Mouse (Mus musculus): ENCODE results near the gene Ttn. TPM values are rescaled to one million over a fixed set of nuclear protein-coding genes. Genes with fewer than 3 reads are reported as not detected.

Ttn gene
- polyA plus RNA-seq, 1 experiment from 2014 or later, result 0.40 TPM

DNA sequence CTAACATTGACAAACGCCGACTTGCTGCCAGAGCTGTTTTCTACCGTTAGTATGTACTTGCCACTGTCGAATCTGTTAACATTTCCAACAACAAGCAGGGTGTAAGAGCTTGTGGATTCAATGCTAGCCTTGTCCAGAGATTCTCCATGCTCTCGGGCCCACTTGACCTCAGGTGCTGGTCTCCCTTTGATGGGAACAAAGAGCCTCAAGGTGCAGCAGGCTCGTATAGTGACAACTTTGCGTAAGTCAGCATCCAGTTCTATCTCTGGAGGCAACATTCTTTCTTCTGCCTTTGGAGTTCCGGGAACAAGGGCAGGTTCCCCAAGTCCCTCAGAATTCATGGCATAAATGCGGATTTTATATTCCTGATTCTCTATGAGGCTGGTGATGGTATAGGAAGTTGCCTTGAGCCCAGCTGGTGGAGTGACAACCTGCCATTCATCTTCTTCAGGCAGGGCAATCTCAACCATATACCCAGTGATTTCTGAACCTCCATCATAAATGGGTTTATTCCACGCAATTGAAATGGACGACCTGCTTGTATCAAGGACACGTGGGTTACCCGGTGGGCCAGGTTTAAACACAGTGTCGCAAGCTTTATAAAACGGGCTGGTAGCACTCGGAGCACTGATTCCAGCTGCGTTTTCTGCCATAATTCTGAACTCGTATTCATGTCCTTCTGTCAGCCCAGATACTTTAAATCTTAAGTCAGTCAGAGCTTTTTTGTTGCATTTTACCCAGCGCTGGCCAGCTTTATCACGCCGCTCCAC is 232.8 kb downstream of the Ttn start:
- Histone ChIP-seq H3K4me1 (no peaks in the 10 kb centered on the region), H3K36me3 (replicated peaks) (no peaks in the 10 kb centered on the region), H3K27ac (no peak overlapping the region), H3K9ac (no peak overlapping the region), H3K4me3 (no peak overlapping the region), H3K27me3 (replicated peaks) (no peaks in the 10 kb centered on the region), H3K9me3 (peaks cover 16% of the 10 kb centered on the region), H3K4me2 (no peak overlapping the region)
- ATAC-seq (replicated peaks), result no peak
- whole genome bisulfite sequencing, result 95% methylated on average over 21 of the region's 21 CpGs

DNA sequence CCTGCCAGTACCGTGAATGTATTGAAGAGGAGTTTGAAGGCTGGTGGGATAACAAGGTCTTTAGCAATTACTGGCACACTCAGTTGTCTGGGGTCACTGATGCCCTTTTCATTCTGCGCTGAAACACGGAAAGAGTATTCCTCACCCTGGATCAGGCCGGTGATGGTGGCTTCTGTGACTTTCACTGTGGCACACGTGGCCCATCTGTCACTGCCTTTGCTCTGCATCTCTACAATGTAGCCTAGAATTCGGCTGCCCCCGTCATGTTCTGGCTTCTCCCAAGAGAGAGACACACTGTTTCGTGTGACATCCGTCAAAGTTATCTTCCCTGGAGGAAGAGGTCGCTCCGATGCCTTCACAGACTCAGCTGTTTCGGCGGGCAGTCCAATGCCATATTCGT is 233.7 kb downstream of the Ttn start:
- ATAC-seq (replicated peaks), result no peak
- Histone ChIP-seq H3K9me3 (peaks cover 16% of the 10 kb centered on the region), H3K27ac (no peak overlapping the region), H3K4me3 (no peak overlapping the region), H3K36me3 (replicated peaks) (no peaks in the 10 kb centered on the region), H3K9ac (no peak overlapping the region), H3K4me2 (no peak overlapping the region), H3K27me3 (replicated peaks) (no peaks in the 10 kb centered on the region), H3K4me1 (no peaks in the 10 kb centered on the region)
- WGBS, result 95% methylated on average over 14 of the region's 14 CpGs

DNA sequence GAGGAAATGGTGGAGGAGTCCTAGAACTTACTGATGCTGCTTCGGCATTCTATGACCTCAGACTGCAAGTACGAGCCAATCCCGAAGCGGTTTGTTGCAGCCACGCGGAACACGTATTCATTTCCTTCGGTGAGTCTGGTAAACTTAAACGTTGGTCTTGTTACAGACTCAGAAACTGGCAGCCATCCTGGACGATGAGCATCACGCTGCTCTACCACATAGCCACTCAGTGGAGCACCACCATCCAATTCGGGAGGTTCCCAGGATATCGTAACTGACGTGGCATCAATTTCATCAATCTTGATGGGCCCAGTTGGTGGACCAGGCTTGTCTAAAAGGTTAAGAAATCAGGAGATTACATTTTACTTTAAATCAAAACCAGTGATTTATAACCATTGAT is 262.7 kb downstream of the Ttn start:
- Histone ChIP-seq H3K9me3 (0 out of 2 replicates have a peak, but pooled peaks cover 4% of the 10 kb centered on the region), H3K36me3 (replicated peaks) (peaks cover 4% of the 10 kb centered on the region; the same call in 1 of the 2 replicates), H3K4me2 (no peak overlapping the region), H3K4me3 (no peak overlapping the region), H3K27ac (no peak overlapping the region), H3K27me3 (replicated peaks) (no peaks in the 10 kb centered on the region), H3K4me1 (no peaks in the 10 kb centered on the region), H3K9ac (no peak overlapping the region)
- 97% methylated on average over 14 of the region's 14 CpGs for WGBS
- ATAC-seq (replicated peaks), result no peak

DNA sequence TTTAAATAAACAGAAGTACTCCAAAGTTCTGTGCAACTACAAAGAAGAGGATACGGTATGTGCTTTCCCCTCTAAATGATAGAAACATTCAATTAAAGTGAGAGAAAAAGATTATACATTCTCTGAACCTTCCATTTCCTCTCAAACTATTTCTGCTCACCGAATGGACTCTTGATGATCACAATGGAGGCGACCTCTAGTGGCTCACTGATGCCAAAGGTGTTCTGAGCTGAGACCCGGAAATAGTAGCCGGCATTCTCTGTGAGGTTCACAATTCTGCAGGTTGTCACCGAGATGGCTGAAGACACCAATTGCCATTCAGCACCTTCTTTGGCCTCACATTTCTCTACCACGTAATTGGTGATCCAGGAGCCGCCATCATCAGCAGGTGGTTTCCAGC is 267.4 kb downstream of the Ttn start:
- ATAC-seq (replicated peaks), result no peak
- WGBS, result 72% methylated on average over 8 of the region's 8 CpGs
- Histone ChIP-seq H3K4me3 (no peak overlapping the region), H3K27me3 (replicated peaks) (no peaks in the 10 kb centered on the region), H3K36me3 (replicated peaks) (peaks cover 22% of the 10 kb centered on the region), H3K4me2 (no peak overlapping the region), H3K4me1 (no peaks in the 10 kb centered on the region), H3K27ac (no peak overlapping the region), H3K9me3 (peaks cover 26% of the 10 kb centered on the region), H3K9ac (no peak overlapping the region)

DNA sequence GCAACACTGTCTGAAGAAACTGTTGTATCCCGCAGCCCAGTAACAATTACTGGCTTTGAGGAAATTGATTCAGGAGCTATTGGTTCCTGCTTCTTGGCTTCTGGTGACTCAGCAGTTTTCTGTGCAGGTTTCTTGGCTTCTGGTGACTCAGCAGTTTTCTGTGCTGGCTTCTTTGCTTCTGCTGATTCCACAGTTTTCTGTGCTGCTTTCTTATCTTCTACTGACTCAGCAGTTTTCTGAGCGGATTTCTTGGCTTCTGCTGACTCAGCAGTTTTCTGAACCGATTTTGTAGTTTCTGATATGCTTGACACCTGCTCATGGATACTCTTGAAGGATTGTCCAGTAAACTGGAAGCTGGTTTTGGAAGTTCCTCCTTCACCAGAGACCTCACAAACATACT is 273.8 kb downstream of the Ttn start:
- H3K9ac ChIP-seq, result no peak overlapping the region
- H3K27me3 ChIP-seq (replicated peaks), result no peaks in the 10 kb centered on the region
- no peak overlapping the region for H3K4me2 ChIP-seq
- no peak for ATAC-seq (replicated peaks)
- H3K27ac ChIP-seq, result no peak overlapping the region
- no peak overlapping the region for H3K4me3 ChIP-seq
- 92% methylated on average over 3 of the region's 3 CpGs for WGBS
- peaks cover 25% of the 10 kb centered on the region for H3K9me3 ChIP-seq
- peaks cover 18% of the 10 kb centered on the region for H3K36me3 ChIP-seq (replicated peaks)
- H3K4me1 ChIP-seq, result no peaks in the 10 kb centered on the region

DNA sequence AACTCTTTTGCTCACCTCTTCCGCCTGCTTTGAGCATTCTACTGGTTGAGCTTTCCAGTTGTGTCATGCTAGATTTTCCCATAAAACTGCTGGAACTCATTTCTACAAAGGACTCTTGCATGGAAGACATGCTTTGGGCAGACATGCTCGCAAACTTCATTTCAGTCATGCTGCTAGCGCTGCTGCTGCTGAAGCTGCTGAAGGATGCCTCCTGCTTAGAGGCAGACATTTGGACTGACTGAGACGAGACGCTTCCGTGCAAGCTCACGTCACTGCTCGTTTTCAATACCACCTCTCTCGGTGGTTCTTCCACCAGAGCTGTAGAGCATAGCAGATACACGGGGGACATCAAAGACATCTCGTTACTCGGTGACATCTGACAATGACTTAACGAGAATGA is 276.7 kb downstream of the Ttn start:
- no peak overlapping the region for H3K4me3 ChIP-seq
- H3K27ac ChIP-seq, result no peak overlapping the region
- no peaks in the 10 kb centered on the region for H3K27me3 ChIP-seq (replicated peaks)
- no peak overlapping the region for H3K9ac ChIP-seq
- H3K36me3 ChIP-seq (replicated peaks), result peaks cover 13% of the 10 kb centered on the region
- WGBS, result 83% methylated on average over 13 of the region's 13 CpGs
- no peaks in the 10 kb centered on the region for H3K4me1 ChIP-seq
- no peak for ATAC-seq (replicated peaks)
- no peak overlapping the region for H3K4me2 ChIP-seq
- H3K9me3 ChIP-seq, result peaks cover 8% of the 10 kb centered on the region

DNA sequence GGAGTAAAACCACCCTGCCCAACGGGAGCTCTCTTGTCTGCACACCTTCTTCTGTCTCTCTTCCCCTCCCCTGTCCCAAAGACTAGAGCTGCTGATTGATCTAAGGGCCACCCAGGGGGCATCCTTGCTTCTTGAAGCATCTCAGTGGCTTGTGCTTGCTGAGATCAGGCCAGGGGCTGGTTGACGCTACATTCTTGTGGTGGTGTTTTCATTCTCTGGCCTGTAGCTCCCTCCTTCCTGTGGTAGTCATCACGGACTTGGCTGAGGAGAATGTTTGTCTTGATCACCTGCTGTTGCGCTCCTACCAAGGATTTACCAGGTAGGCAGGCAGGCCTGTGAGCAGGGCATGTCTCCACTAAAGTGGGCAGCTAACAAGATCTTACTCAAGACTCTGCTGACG is 279.6 kb downstream of the Ttn start:
- no peak for ATAC-seq (replicated peaks)
- H3K27me3 ChIP-seq (replicated peaks), result no peaks in the 10 kb centered on the region
- WGBS, result 86% methylated on average over 5 of the region's 5 CpGs

DNA sequence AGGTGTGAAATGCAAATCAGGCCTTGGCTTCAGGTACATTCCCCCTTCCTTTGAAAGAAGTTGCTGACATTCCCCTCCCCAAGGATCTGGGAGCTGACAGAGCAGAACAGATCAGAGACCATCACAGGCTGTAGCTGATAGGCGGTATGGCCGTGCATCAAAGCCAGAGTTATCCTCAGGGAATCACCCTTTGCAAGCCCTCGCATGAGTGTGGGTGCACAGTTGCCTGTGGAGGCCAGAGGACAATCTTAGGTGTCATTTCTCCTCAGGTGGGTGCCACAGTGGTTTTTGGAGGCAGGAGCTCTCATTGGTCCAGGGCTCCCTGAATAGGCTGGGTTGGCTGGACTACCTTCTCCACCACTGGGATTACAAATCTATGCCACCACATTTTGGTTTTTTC is 280.2 kb downstream of the Ttn start:
- Histone ChIP-seq H3K27ac (no peak overlapping the region), H3K9me3 (no peaks in the 10 kb centered on the region), H3K4me1 (no peaks in the 10 kb centered on the region), H3K4me3 (no peak overlapping the region), H3K9ac (no peak overlapping the region), H3K4me2 (no peak overlapping the region), H3K36me3 (replicated peaks) (0 out of 2 replicates have a peak, but pooled peaks cover 3% of the 10 kb centered on the region), H3K27me3 (replicated peaks) (no peaks in the 10 kb centered on the region)
- 87% methylated on average over 3 of the region's 3 CpGs for WGBS
- ATAC-seq (replicated peaks), result no peak

More for the DNA sequence above, 279.6 kb downstream of the Ttn start:
- Histone ChIP-seq H3K4me3 (no peak overlapping the region), H3K4me2 (no peak overlapping the region), H3K27ac (no peak overlapping the region), H3K9ac (no peak overlapping the region), H3K36me3 (replicated peaks) (0 out of 2 replicates have a peak, but pooled peaks cover 3% of the 10 kb centered on the region), H3K9me3 (no peaks in the 10 kb centered on the region), H3K4me1 (no peaks in the 10 kb centered on the region)

DNA sequence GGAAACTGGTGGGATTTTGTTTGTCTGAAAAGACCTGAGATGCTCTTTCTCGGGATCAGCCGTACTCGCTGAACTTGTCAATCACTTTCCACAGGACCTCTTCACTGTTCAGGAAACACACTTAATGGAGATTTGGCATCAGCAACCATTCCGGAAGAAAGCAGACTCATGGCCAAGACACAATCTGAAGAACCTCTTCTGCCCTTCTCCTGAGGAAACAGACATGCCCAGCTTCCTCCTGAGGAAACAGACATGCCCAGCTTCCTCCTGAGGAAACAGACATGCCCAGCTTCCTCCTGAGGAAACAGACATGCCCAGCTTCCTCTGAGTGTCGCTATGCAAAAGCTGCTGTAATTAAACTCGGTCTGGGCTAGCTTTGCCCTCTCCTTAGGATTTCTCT is 287.1 kb downstream of the Ttn start:
- H3K4me3 ChIP-seq, result no peak overlapping the region
- no peak overlapping the region for H3K4me2 ChIP-seq
- no peak overlapping the region for H3K9ac ChIP-seq
- H3K27me3 ChIP-seq (replicated peaks), result no peaks in the 10 kb centered on the region
- H3K9me3 ChIP-seq, result no peaks in the 10 kb centered on the region
- ATAC-seq (replicated peaks), result no peak
- no peak overlapping the region for H3K27ac ChIP-seq
- peaks cover 27% of the 10 kb centered on the region; the same call in 1 of the 2 replicates for H3K36me3 ChIP-seq (replicated peaks)
- WGBS, result 87% methylated on average over 6 of the region's 6 CpGs
- H3K4me1 ChIP-seq, result no peaks in the 10 kb centered on the region

DNA sequence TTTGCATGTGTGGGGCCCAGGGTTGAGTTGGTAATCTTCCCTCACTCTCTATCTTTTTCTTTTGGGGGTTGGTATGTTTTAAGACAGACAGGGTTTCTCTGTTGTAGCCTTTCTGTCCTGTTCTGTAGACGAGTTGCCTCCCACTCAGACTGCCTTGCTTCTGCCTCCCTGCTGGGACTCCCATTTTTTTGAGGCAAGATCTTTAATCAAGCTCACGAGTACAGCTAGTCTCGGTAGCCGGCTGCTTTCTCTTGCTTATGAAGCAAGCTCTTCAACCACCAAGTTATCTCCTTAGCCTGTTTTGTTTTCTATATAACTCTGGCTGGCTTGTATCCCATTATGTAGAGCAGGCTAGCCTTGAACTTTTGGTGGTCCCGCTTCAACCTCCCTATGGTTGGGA is 288.6 kb downstream of the Ttn start:
- Histone ChIP-seq H3K27me3 (replicated peaks) (no peaks in the 10 kb centered on the region), H3K27ac (no peak overlapping the region), H3K4me2 (no peak overlapping the region), H3K36me3 (replicated peaks) (peaks cover 27% of the 10 kb centered on the region; the same call in 1 of the 2 replicates), H3K4me1 (no peaks in the 10 kb centered on the region), H3K9ac (no peak overlapping the region), H3K9me3 (no peaks in the 10 kb centered on the region), H3K4me3 (no peak overlapping the region)
- ATAC-seq (replicated peaks), result no peak
- 89% methylated on average over 5 of the region's 5 CpGs for WGBS

DNA sequence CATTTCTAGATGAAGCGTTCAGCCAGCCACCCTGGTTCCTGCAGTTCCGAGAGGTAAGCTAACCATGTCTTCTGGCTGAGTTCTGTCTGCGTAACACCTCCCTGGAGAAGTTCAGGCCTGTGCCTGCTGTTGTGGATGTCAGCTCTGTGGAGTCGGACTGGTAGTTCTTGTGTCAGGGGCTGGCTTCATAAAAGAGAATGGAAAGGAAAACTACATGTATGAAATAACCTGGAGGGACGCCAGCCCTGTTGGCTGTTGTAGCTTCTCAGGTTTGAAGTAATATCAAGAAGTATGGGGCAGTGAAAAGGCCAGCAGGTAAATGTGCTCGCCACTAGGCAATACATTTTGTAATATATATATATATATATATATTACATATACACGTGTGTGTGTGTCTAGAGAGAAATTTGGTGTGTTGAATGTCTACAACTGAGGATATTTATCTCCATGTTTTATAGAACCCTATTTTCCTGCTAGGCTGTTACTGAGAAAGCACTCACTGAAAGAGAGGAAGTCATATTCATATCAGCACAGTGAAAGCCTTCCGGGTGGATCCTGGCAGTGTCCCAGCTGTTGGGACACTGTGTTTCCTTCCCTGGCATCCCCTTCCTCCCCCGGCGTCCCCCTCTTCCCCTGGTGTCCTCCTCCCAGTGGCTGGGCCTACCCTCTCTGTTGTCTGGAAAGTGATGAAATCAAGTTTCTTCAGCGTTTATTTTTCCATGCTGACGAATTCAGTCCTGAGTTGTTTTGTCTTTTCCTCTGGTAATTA is 291.7 kb downstream of the Ttn start:
- Histone ChIP-seq H3K36me3 (replicated peaks) (peaks cover 37% of the 10 kb centered on the region), H3K4me1 (no peaks in the 10 kb centered on the region), H3K4me3 (no peak overlapping the region), H3K27ac (no peak overlapping the region), H3K9me3 (no peaks in the 10 kb centered on the region), H3K4me2 (no peak overlapping the region), H3K9ac (no peak overlapping the region), H3K27me3 (replicated peaks) (no peaks in the 10 kb centered on the region)
- WGBS, result 90% methylated on average over 12 of the region's 12 CpGs
- no peak for ATAC-seq (replicated peaks)

DNA sequence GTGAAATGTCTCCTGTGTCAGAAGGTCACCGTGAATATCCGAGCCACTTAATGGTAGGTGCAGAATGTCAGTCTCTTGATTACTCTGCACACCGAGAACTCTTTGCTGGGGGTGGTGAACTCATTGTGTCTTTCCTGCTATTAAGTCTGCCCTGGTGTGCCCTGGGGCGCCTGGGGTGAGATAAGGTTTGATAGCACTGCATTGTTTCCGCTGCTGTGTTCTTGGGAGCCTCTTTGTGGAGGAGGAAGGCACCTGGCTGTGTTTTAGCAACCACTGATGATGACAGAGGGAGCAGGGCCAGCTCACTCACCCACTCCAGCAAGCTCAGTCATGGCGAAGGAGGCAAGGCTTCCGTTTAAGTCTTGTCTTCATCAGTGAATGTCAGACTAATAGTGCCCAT is 294.2 kb downstream of the Ttn start:
- no peaks in the 10 kb centered on the region for H3K9me3 ChIP-seq
- 85% methylated on average over 7 of the region's 7 CpGs for WGBS
- no peaks in the 10 kb centered on the region for H3K4me1 ChIP-seq
- H3K9ac ChIP-seq, result no peak overlapping the region
- H3K4me3 ChIP-seq, result no peak overlapping the region
- H3K27me3 ChIP-seq (replicated peaks), result no peaks in the 10 kb centered on the region
- peaks cover 36% of the 10 kb centered on the region for H3K36me3 ChIP-seq (replicated peaks)
- H3K4me2 ChIP-seq, result no peak overlapping the region
- no peak overlapping the region for H3K27ac ChIP-seq
- ATAC-seq (replicated peaks), result no peak

DNA sequence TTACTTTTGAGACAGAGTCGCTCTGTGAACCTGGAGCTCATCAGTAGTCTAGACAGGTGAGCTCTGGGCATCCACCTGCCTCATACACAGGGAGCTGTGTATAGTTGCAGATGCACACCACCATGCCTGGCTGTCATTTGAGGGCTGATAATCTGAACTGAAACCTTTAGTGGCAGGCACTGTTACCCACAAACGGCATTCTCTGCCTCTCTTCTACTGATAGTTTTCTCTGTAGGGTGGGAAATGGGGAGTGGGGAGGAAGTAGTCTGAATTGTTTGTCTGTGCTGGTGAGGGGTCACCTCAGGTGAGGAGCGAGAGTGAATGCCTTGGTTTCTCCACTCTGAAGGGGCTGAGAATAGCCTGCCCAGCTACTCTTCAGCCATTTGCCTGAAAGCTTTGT is 294.7 kb downstream of the Ttn start:
- H3K4me1 ChIP-seq, result no peaks in the 10 kb centered on the region
- H3K4me3 ChIP-seq, result no peak overlapping the region
- WGBS, result 89% methylated on average over 3 of the region's 3 CpGs
- H3K9me3 ChIP-seq, result no peaks in the 10 kb centered on the region
- H3K9ac ChIP-seq, result no peak overlapping the region
- no peak overlapping the region for H3K27ac ChIP-seq
- no peaks in the 10 kb centered on the region for H3K27me3 ChIP-seq (replicated peaks)
- H3K4me2 ChIP-seq, result no peak overlapping the region
- peaks cover 41% of the 10 kb centered on the region for H3K36me3 ChIP-seq (replicated peaks)
- ATAC-seq (replicated peaks), result no peak
